Mouse (Mus musculus) bone marrow, adult 2 months (tissue): ENCODE data around the gene 1700017B05Rik. TPM values are rescaled to one million over a fixed set of nuclear protein-coding genes. Genes with fewer than 3 reads are reported as not detected.
"Not testable (repeated sequence)": the region's sequence is repeated elsewhere in the genome, so short reads cannot be mapped to it uniquely, and the experiment has no call there.

Experiments
- H3K27ac ChIP-seq: fragments of 200-500 bp; 2 replicates; pipeline ENCODE4 v1.5.1; 2012; ENCODE audit warnings: low read depth, mild to moderate bottlenecking, control low read depth, inconsistent platforms, low read length; ENCODE audit not compliant: control insufficient read depth, poor library complexity, insufficient read depth
- H3K4me1 ChIP-seq: fragments of 200-500 bp; 2 replicates; pipeline ENCODE4 v1.6.1; 2011; ENCODE audit warnings: low read length; ENCODE audit not compliant: control insufficient read depth, insufficient read depth
- H3K4me3 ChIP-seq: fragments of 200-500 bp; replicated peaks from 2 replicates; pipeline ENCODE3; 2011; ENCODE audit warnings: mild to moderate bottlenecking, low read depth, low read length, control low read depth; ENCODE audit not compliant: control insufficient read depth
- CTCF ChIP-seq: fragments of 200-500 bp; IDR thresholded peaks from 2 replicates; pipeline ENCODE4 v1.5.1; 2011; ENCODE audit warnings: low read length, control low read depth; ENCODE audit not compliant: control insufficient read depth, insufficient read depth
- POLR2A ChIP-seq: fragments of 200-500 bp; IDR thresholded peaks from 2 replicates; pipeline ENCODE4 v1.6.1; 2011; ENCODE audit warnings: low read depth, mild to moderate bottlenecking, control low read depth, low read length, borderline replicate concordance; ENCODE audit not compliant: control insufficient read depth
- WGBS: fragments of 180-500 bp; shearing (Covaris S2); methylation state at CpG from one replicate; pipeline ENCODE4 v1.1.7; 2018; 5-methylcytosine and 5-hydroxymethylcytosine counted together
- polyA plus RNA-seq: library from polyadenylated mRNA; stranded (reverse); fragments of >200 nt; gene quantifications from 2 replicates; pipeline ENCODE4 v1.2.4, GENCODE M21; 2011; ENCODE audit warnings: low replicate concordance; ENCODE audit not compliant: missing spikeins, insufficient read depth, insufficient read length

Gene 1700017B05Rik
- polyA plus RNA-seq: 31.0 and 34.4 TPM in 2 replicates

GRCm38 (mm10) chr9:57261913-57262794 is at the start of gene 1700017B05Rik:
1700017B05Rik (minus strand) TSS chr9:57262612.
- under 1% methylated on average over 80 of the region's 87 CpGs for WGBS
- Histone ChIP-seq H3K4me3 (peak within 1 kb of the TSS; percentile 97), H3K27ac (peak within 1 kb of the TSS; percentile 91), H3K4me1 (peaks cover 2% of the 10 kb centered on the region; the same call in 1 of the 2 replicates)
- TF ChIP-seq CTCF (peak; percentile 59; the same call in 1 of the 2 replicates), POLR2A (peak; percentile 86)

DNA sequence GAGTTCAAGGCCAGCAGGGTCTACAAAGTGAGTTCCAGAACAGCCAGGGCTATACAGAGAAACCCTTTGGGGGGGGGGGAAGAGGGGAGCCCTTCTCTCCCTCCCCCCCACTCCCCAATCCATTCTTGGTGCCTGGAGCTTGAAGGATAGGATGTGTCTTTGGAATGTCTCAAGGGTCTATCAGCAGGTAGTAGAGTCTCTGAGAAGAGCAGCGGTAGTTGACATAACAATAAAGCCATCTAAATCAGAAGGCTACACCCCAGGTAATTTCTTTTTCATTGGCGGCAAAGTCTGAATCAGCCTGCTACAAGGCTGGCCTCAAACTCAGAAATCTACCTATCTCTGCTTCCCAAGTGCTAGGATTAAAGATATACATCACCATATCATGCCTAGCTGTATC is 48.5 kb upstream of the 1700017B05Rik start:
- TF ChIP-seq CTCF: no peak
- TF ChIP-seq POLR2A: no peak
- 91% methylated on average over 2 of the region's 2 CpGs for WGBS
- H3K27ac ChIP-seq: no peak overlapping the region
- no peaks in the 10 kb centered on the region; the same call in 1 of the 2 replicates for H3K4me1 ChIP-seq
- no peak overlapping the region for H3K4me3 ChIP-seq

DNA sequence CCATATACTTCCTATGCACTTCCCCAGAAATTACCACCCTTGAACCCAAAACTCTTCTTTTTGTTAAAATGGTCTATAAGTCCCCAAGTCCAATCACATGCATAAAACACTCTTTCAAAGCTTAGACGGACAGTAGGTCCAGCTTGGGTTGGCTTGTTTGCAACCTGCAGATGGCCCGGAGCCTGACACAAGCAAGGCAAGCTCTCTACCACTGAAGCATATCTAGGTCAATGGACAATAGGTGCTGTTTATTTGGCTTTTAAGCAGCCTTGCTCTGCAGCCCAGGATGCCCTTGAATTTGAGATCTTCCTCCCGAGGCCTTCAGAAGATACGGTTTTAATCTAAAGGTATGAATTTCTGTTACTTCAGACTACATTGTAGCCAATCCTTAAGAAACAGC is 46.9 kb upstream of the 1700017B05Rik start:
- Histone ChIP-seq H3K27ac (no peak overlapping the region), H3K4me3 (no peak overlapping the region), H3K4me1 (no peaks in the 10 kb centered on the region; the same call in 1 of the 2 replicates)
- WGBS: 82% methylated on average over 4 of the region's 4 CpGs
- TF ChIP-seq POLR2A (no peak), CTCF (no peak)

DNA sequence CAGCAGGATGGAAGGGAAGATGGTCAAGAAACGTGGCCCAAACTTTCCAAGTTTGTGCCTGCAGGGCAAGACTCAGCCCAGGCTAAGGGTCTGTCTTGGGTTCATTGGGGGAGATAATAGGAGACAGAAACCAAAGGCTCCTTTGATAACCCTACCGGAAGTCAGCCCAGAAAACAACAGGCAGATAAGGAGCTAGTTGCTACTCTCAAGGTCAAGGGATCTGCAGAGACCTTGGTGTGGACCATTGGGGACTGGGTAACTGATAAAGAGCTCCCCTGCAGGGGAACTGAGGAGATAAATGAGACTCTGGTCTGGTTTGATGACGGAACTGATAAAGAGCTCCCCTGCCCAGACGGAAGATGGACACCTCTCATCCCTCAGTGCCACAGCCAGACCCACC is 45.0 kb upstream of the 1700017B05Rik start:
- Histone ChIP-seq H3K27ac (no peak overlapping the region), H3K4me3 (no peak overlapping the region), H3K4me1 (no peaks in the 10 kb centered on the region; the same call in 1 of the 2 replicates)
- TF ChIP-seq CTCF: no peak
- TF ChIP-seq POLR2A: no peak
- 65% methylated on average over 4 of the region's 4 CpGs for WGBS

GRCm38 (mm10) chr9:57304716-57305115 is 42.3 kb upstream of the 1700017B05Rik start:
- not testable (repeated sequence) for H3K27ac ChIP-seq, H3K4me1 ChIP-seq, H3K4me3 ChIP-seq
- WGBS: 98% methylated on average over 4 of the region's 4 CpGs

DNA sequence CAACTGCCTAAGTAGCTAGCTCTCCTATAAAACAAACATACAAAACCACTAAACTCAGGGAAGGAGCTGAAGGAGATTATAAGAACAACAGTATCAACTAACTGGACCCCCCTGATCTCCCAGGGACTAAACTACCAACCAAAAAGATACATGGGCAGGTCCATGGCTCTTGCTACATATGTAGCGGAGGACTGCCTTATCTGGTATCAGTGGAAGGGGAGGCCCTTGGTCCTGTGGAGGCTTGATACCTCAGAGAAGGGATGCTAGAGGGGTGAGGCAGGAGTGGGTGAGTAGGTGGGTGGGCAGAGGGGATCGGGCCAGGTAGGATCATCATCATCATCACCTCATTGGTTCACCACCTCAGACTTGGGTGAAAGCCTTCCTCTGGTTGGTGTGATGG is 41.8 kb upstream of the 1700017B05Rik start:
- H3K27ac ChIP-seq: no peak overlapping the region
- TF ChIP-seq POLR2A: no peak
- no peak for TF ChIP-seq CTCF
- WGBS: 90% methylated on average over 2 of the region's 2 CpGs
- peaks cover 5% of the 10 kb centered on the region for H3K4me1 ChIP-seq
- H3K4me3 ChIP-seq: no peak overlapping the region

GRCm38 (mm10) chr9:57303356-57303755 is 40.9 kb upstream of the 1700017B05Rik start:
- no peak for TF ChIP-seq POLR2A
- TF ChIP-seq CTCF: no peak
- Histone ChIP-seq H3K4me3 (no peak overlapping the region), H3K4me1 (peaks cover 5% of the 10 kb centered on the region), H3K27ac (no peak overlapping the region)
- 50% methylated on average over 1 of the region's 1 CpGs for WGBS

DNA sequence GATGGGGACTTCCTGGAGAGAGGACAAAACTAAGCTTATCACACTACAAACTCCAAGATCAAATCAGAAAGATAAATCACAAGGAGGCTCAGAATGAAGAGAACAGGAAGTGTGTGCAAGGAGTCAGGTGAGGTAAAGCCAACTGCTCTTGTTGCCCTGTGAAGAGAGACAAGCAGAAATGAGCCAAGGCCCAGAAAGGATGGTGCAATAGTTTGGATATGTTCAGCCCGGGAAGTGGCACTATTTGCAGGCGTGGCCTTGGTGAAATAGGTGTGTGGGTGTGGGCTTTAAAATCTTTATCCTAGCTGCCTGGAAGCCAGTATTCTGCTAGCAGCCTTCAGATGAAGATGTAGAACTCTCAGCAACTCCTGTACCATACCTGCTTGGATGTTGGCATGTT is 38.4 kb upstream of the 1700017B05Rik start:
- Histone ChIP-seq H3K4me3 (no peak overlapping the region), H3K27ac (peak overlapping the region; percentile 11; the same call in 1 of the 2 replicates), H3K4me1 (peaks cover 5% of the 10 kb centered on the region)
- WGBS: 34% methylated on average over 2 of the region's 2 CpGs
- TF ChIP-seq POLR2A (no peak), CTCF (no peak)

DNA sequence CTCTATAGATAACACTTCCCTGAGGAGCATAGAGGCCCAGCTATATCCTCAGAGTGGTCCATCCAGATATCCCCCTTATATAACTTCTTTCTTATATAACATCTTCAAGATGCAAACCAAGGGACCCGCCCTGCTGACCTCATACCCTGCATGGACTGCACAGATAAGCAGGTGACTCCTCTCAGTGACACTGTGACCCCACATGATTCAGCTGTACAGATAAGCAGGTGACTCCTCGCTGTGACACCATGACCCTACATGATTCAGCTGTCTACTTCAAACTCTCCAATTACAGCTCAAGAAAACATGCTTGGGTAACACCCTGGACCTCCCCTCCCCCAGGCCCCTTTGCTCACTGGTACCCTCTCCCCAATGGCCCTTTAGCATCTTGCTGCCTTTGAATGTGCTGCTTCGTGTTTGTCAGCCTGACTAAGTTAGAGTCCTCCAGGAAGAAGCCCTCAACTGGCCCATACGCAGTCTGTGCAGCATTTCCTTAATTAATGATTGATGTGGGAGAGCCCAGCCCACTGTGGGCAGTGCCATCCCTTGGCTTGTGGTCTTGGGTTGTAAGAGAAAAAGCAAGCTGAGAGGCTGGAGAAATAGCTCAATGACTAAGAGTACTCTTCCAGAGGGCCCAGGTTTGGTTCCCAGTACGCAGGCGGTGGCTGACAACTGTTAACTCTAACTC is 37.5 kb upstream of the 1700017B05Rik start:
- 56% methylated on average over 6 of the region's 6 CpGs for WGBS
- H3K27ac ChIP-seq: peak overlapping the region; percentile 86
- H3K4me1 ChIP-seq: peaks cover 5% of the 10 kb centered on the region
- TF ChIP-seq CTCF: no peak
- no peak for TF ChIP-seq POLR2A
- H3K4me3 ChIP-seq: no peak overlapping the region
